Mouse (Mus musculus) C2C12 (cell line): ENCODE data around the gene Col4a2.
"Not testable (repeated sequence)": the region's sequence is repeated elsewhere in the genome, so short reads cannot be mapped to it uniquely, and the experiment has no call there.

Source experiments
- CTCF ChIP-seq: IDR thresholded peaks from one replicate; pipeline ENCODE4 v1.5.1; 2011; ENCODE audit not compliant: control insufficient read depth, insufficient read depth, insufficient read length
- MAX ChIP-seq: IDR thresholded peaks from one replicate; pipeline ENCODE4 v1.6.1; 2011; ENCODE audit warnings: mild to moderate bottlenecking, control low read depth

DNA sequence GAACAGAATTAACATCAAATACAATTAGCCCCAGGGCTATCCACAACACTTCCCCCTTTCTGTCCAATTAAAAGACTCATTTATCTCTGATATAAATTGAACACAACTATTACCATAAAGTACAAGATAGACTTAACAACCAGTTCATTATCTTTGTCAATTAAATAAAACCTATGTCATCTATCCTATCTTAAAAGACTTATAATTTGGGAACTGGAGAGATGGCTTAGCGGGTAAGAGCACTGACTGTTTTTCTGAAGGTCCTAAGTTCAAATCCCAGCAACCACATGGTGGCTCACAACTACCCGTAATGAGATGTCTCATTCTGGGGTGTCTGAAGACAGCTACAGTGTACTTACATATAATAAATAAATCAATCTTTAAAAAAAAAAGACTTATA is 179.7 kb downstream of the Col4a2 start:
- TF ChIP-seq CTCF, MAX: not testable (repeated sequence)
